Mouse (Mus musculus) cerebellum, postnatal 25 days (tissue): ENCODE data around the gene Tbxa2r.

Experiments
- DNase-seq, 2 experiments: peaks; one replicate each; pipeline ENCODE4 v3.0.0; 2021; ENCODE audit warnings: mixed read lengths in 2 of 2

Tbxa2r gene

DNA sequence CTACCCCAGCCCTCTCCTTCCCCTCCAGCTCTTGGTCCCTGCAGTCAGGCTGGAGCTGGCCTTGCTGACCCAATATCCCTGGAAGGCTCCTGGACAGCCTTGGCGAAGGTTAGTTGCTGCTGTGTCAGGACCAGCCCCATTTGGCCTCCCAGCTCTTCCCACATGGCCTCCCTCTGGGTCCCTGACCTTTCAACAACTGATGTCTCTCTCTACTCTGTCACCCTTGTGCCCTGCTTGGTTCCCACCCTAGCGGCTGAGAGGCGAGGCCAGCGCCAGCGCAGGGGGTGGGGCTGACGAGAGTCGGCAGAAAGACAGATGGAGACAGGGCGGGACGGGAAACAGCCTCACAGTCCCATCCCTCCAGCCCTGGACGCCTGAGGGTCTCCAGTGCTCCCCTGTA lies at the start of gene Tbxa2r:
Gene Tbxa2r (plus strand): TSS at position 346 of the 400 bp plus-strand sequence.
- peak in 1 of 2 experiments; percentile 44 for DNase-seq

GRCm38 (mm10) chr10:81279496-81279895 lies 49.0 kb upstream of the Tbxa2r start:
- DNase-seq = no peak

DNA sequence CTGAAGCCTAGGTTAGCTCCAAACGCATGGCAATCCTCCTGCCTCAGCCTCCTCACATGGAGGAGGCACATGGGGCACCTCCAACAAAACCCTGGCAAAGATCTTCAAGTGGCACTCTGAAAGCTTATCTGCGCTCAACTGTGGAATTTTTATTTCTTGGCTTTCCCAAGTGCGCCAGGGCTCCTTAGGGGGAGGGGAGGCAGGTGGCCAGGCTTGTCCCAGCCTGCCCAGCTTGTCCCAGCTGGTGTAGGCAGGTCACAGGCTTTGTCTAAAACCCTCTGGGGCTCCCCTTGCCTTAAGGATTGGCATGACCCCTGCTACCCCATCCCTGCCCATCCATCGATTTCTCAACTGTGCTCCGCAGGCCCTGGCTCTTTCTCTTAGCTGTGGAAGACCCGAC lies 44.3 kb upstream of the Tbxa2r start:
- DNase-seq = no peak

DNA sequence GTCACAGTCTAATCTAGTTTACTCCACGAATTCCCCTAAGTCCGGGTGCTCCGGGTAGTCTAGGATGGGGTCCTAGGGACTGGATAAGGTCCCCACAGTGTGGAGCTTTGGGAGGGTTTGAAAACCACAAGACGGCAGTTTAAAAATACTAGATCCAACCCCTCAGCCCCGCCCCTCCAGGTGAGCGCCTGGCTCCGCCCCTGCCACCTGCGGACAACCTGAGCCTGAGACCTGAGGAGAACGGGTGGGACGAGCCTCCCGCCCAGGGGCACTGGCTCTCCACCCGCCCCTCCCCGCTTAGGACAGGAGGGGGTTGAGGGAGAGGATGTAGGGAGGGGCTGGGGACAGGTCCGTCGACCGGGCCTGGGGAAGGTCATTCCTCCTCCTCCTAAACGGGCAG lies 43.8 kb upstream of the Tbxa2r start:
- DNase-seq = peak in 1 of 2 experiments; percentile 45

GRCm38 (mm10) chr10:81285694-81286450 lies 42.7 kb upstream of the Tbxa2r start:
- DNase-seq = peak; percentile 90 to 96

DNA sequence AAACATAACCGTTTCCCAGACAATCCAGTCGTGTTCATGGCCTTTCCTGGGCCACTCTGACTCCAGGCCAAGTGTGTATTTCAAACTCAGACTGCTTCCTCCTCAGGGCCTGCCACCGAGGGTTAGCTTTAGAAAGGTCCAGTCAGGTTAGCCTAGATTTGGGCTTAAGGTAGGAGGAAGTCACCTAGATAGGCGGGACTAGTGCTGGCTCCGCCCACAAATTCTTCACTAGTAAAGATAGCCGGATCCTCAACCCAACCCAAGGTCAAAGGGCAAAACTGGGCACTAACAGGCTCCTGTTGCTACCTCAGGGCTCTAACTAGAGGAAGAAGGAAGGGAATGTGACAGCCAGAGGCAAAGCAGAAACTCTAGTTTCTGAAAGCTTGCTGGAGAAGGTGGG lies 41.9 kb upstream of the Tbxa2r start:
- DNase-seq = no peak

- peak; percentile 62 to 79 for DNase-seq
These were observed 40.9 kb upstream of the Tbxa2r start for GRCm38 (mm10) chr10:81287513-81288157.

DNA sequence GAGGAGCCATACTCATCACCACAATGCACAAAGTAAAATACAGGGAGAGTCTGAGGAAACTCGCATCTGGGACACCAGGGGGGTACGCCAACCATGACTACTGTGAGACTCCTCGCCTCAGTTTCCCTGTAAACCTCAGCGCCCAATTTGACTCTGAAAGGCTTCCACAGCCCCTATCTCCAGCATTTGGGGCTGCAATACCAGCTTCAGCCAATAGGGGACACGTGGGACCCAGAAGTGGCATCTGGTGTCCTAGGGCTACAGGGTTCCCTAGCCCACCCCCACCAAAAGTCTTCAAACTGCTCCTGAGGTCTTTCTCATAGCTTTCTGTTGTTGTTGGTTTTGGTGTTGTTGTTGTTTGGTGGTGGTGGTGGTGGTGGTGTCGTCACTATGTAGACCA lies 39.9 kb upstream of the Tbxa2r start:
- peak; percentile 60 to 80 for DNase-seq

DNA sequence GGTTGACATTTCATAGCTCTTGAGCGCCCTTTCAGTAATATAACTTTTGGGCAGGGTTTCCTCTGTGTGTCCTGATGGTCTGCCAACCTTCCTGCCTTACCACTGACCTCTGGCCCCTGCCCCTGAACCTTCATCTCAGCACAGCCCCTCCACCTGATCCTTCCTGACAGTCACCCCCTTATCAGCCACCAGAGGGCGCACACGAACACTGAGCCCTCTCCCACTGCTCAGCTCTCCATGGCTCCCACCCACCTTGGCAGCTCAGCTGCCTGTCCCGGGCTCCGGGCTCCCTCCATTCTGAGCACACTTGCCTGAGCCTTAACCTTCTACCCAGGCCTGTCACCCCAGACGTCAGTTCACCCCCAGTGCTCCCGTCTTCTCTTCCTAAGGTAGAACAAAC lies 39.3 kb upstream of the Tbxa2r start:
- peak; percentile 75 to 80 for DNase-seq

GRCm38 (mm10) chr10:81289811-81290210 lies 38.7 kb upstream of the Tbxa2r start:
- DNase-seq = no peak

DNA sequence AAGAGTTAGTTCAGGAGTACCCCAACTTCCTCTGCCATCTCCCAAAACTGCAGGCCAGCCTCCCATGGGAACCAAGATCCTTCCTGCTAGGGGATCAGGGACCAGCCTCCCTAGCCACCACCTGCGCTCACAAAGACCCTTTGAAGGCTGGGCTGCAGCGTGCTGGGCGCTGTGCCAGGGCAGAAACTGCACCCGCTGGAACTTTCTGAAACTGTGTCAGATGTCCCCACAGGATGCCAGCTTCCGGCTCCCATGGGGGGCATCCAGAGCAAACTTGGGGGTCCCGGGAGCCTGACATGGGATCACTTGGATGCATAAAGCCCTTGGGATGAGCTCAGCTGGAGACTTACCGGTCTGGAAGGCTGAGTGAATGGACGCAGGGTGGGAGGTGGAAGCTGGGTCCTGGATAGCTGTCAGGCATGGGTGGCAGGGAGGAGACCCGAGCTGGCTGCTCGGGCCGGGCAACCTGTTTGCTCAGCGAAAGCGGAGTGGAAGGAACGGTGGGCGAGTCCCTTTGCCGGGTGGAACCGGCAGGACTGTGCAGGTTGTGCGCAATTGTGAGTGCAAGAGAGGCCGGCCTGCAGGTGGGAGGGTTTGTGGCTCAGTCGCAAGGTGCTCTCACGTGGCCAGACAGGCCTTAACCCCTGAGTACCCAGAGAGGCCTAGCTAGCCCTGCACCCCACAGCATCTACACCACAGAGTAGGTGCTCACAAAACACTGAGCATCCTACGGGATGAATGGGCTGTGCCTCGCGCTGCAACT lies 37.7 kb upstream of the Tbxa2r start:
- DNase-seq = no peak

- DNase-seq = no peak
These were observed 36.9 kb upstream of the Tbxa2r start, which contains the start of gene Tjp3 for GRCm38 (mm10) chr10:81291511-81292104. Tjp3 (minus strand) TSS chr10:81291581.

GRCm38 (mm10) chr10:81292554-81293333 lies 35.8 kb upstream of the Tbxa2r start, which contains the start of gene Pip5k1c:
Pip5k1c (plus strand) TSS chr10:81292963.
- DNase-seq = peak; percentile 99

- peak; percentile 29 to 48 for DNase-seq
These were observed 35.0 kb upstream of the Tbxa2r start for GRCm38 (mm10) chr10:81293334-81294030.

DNA sequence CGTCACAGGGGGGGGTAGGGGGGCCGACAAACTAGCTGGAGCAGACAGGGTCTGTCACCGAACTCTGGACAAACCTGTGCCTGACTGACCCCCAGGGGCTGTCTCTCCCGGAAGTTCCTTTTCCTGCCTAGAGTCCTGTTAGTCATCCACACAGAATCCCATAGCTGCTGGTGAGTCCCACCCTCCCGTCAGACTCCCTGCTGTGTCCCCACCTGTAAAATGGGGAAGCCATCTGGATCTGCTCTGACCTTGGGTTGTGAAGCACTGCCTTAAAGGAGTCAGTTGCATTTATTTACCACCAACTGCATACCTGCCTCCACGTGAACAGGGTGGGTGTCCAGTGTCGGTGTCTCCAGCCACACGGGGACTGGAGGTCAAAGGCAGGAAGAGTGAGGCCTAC lies 34.1 kb upstream of the Tbxa2r start:
- peak; percentile 90 to 91 for DNase-seq

- peak; percentile 50 to 65 for DNase-seq
These were observed 33.3 kb upstream of the Tbxa2r start for GRCm38 (mm10) chr10:81295185-81295584.

GRCm38 (mm10) chr10:81297246-81297645 lies 31.3 kb upstream of the Tbxa2r start:
- DNase-seq = no peak

DNA sequence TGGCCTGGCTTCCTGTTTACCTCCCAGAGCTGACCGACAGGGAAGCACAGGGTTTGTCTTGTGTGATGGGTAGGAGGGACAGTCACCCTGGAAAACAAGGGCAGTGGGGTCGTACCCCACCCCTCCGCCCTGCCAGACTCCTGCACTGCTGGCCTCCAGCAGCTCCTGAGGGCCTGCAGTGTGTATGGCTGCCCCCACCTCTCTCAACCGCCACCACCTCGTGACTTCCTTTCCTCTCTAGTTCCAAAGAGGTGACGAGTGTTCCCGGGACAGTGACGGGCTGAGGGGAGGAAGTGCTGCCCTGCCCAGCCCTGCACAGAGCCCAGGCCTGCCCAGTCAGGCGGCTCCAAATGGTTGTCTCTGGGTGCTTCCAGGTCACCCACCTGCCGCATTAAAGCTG lies 30.7 kb upstream of the Tbxa2r start:
- no peak for DNase-seq

DNA sequence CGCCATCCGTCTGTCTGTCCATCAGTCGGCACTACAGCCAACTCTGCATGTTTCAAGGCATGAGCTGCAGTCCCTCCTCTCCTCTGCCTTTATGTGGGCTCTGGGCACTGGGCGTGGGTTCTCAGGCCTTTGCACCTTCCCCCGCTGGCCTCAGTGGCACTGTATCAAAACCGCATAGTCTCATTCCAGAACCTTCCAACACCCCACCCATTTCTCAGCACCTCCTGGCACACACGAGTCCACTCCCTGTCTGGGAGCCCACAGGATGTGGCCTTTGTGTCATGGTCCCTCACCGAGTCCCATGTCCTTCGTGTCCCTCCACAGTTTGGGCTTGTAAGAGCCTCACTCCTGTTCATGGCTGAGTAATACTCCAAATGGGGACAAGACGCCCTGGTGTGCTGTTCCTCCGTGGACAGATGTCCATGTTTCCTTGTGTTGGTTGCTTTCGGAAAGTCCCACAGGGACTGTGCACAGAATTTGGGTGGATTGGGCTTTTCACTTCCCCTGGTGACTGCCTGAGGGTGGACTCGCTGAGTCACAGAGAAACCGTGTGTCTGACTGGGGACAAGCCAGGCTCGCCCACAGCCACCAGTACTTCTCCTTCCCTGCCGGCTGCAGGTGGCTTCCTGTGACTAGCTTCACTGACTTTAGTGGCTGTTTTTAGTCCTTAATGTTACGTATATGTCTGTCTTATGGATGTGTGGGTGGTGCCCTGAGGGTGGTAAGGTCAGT lies 30.0 kb upstream of the Tbxa2r start:
- peak in 1 of 2 experiments; percentile 32 for DNase-seq

DNA sequence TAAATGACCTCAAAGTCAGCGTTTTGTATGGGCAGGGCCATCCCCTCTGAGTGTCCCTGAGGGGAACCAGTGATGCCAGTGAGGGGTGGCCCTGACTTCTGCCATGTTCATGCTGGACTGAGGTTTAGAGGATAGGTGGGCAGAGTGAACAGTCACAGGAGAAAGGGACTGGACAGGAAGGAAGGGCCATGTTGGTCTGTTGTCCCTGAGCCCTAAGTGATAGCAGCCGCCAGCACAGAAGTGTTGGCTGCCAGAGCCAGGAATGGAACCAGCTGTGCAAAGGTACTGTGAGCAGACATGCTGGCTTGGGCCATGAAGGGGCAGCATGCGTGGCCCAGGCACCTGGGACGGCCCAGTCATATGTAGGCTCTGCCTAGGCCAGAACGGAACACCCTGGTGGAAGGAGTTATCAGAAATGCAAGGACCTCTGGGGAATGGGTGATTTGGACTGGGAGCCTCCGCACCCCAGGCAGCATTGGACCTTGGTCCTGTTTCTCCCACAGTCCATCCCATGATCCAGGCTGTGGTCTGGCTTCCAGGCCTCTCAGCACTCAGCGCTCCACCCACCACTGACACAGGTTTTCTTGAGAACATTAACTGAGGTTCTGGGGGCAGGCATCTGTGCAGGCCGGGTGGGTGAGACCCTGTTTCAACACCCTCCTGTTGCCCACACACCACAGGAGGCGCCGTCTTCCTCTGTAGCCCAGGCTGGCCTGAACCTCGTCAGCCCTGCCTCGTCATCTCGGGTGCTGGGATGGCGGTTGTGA lies 28.8 kb upstream of the Tbxa2r start:
- peak; percentile 39 to 48 for DNase-seq
